Mouse (Mus musculus): Measurements from ENCODE around the gene 1810037I17Rik. TPM values are rescaled to one million over a fixed set of nuclear protein-coding genes. Genes with fewer than 3 reads are reported as not detected.

The 1810037I17Rik gene
- polyA plus RNA-seq, 1 experiment, result 71.2 TPM

- H3K4me3 ChIP-seq (replicated peaks; ENCODE audit: control insufficient read depth, low read depth, low read length), result no peak overlapping the region
- H3K4me1 ChIP-seq (ENCODE audit: control insufficient read depth, insufficient read depth, low read length), result no peaks in the 10 kb centered on the region
- TF ChIP-seq POLR2A (IDR thresholded peaks at IDR 0.05; ENCODE audit: borderline replicate concordance, control insufficient read depth, low read depth, low read length) (no peak), CTCF (IDR thresholded peaks at IDR 0.05; ENCODE audit: control insufficient read depth, insufficient read depth, low read length) (no peak)
- H3K27ac ChIP-seq (ENCODE audit: control insufficient read depth, insufficient read depth, low read depth, low read length, poor library complexity), result no peak overlapping the region
- WGBS, result 90% methylated on average over 2 of the region's 2 CpGs
These were observed 26.1 kb downstream of the 1810037I17Rik start for GRCm38 (mm10) chr3:122950129-122950528.

GRCm38 (mm10) chr3:122964301-122964700, 40.3 kb downstream of the 1810037I17Rik start:
- TF ChIP-seq POLR2A (IDR thresholded peaks at IDR 0.05; ENCODE audit: borderline replicate concordance, control insufficient read depth, low read depth, low read length) (no peak), CTCF (IDR thresholded peaks at IDR 0.05; ENCODE audit: control insufficient read depth, insufficient read depth, low read length) (no peak)
- H3K4me3 ChIP-seq (replicated peaks; ENCODE audit: control insufficient read depth, low read depth, low read length), result no peak overlapping the region
- 37% methylated on average over 5 of the region's 5 CpGs for WGBS
- no peaks in the 10 kb centered on the region for H3K4me1 ChIP-seq (ENCODE audit: control insufficient read depth, insufficient read depth, low read length)
- H3K27ac ChIP-seq (ENCODE audit: control insufficient read depth, insufficient read depth, low read depth, low read length, poor library complexity), result no peak overlapping the region

GRCm38 (mm10) chr3:122968391-122968790, 44.4 kb downstream of the 1810037I17Rik start:
- TF ChIP-seq POLR2A (IDR thresholded peaks at IDR 0.05; ENCODE audit: borderline replicate concordance, control insufficient read depth, low read depth, low read length), result no peak
- TF ChIP-seq CTCF (IDR thresholded peaks at IDR 0.05; ENCODE audit: control insufficient read depth, insufficient read depth, low read length), result no peak
- no peak overlapping the region for H3K4me3 ChIP-seq (replicated peaks; ENCODE audit: control insufficient read depth, low read depth, low read length)
- no peak overlapping the region for H3K27ac ChIP-seq (ENCODE audit: control insufficient read depth, insufficient read depth, low read depth, low read length, poor library complexity)
- WGBS, result 87% methylated on average over 9 of the region's 9 CpGs
- no peaks in the 10 kb centered on the region for H3K4me1 ChIP-seq (ENCODE audit: control insufficient read depth, insufficient read depth, low read length)

- no peak for TF ChIP-seq CTCF (IDR thresholded peaks at IDR 0.05; ENCODE audit: control insufficient read depth, insufficient read depth, low read length)
- TF ChIP-seq POLR2A (IDR thresholded peaks at IDR 0.05; ENCODE audit: borderline replicate concordance, control insufficient read depth, low read depth, low read length), result no peak
- WGBS, result 71% methylated on average over 3 of the region's 3 CpGs
- Histone ChIP-seq H3K4me1 (ENCODE audit: control insufficient read depth, insufficient read depth, low read length) (no peaks in the 10 kb centered on the region), H3K27ac (ENCODE audit: control insufficient read depth, insufficient read depth, low read depth, low read length, poor library complexity) (no peak overlapping the region), H3K4me3 (replicated peaks; ENCODE audit: control insufficient read depth, low read depth, low read length) (no peak overlapping the region)
These were observed 48.3 kb downstream of the 1810037I17Rik start for GRCm38 (mm10) chr3:122972126-122972822.

- TF ChIP-seq POLR2A (IDR thresholded peaks at IDR 0.05; ENCODE audit: borderline replicate concordance, control insufficient read depth, low read depth, low read length) (no peak), CTCF (IDR thresholded peaks at IDR 0.05; ENCODE audit: control insufficient read depth, insufficient read depth, low read length) (no peak)
These were observed 50.8 kb downstream of the 1810037I17Rik start for GRCm38 (mm10) chr3:122974833-122975232.

GRCm38 (mm10) chr3:122975363-122975762, 51.4 kb downstream of the 1810037I17Rik start:
- H3K27ac ChIP-seq (ENCODE audit: control insufficient read depth, insufficient read depth, low read depth, low read length, poor library complexity), result no peak overlapping the region
- 71% methylated on average over 4 of the region's 4 CpGs for WGBS
- TF ChIP-seq POLR2A (IDR thresholded peaks at IDR 0.05; ENCODE audit: borderline replicate concordance, control insufficient read depth, low read depth, low read length), result no peak
- no peak for TF ChIP-seq CTCF (IDR thresholded peaks at IDR 0.05; ENCODE audit: control insufficient read depth, insufficient read depth, low read length)
- no peaks in the 10 kb centered on the region for H3K4me1 ChIP-seq (ENCODE audit: control insufficient read depth, insufficient read depth, low read length)
- no peak overlapping the region for H3K4me3 ChIP-seq (replicated peaks; ENCODE audit: control insufficient read depth, low read depth, low read length)

More at GRCm38 (mm10) chr3:122974833-122975232, 50.8 kb downstream of the 1810037I17Rik start:
- whole genome bisulfite sequencing, result 81% methylated on average over 3 of the region's 3 CpGs
- H3K4me3 ChIP-seq (replicated peaks; ENCODE audit: control insufficient read depth, low read depth, low read length), result no peak overlapping the region
- no peak overlapping the region for H3K27ac ChIP-seq (ENCODE audit: control insufficient read depth, insufficient read depth, low read depth, low read length, poor library complexity)
- no peaks in the 10 kb centered on the region for H3K4me1 ChIP-seq (ENCODE audit: control insufficient read depth, insufficient read depth, low read length)

Other genes with a start within 250 kb of the 1810037I17Rik start
- gene Pde5a, start 195.3 kb upstream of the 1810037I17Rik start, polyA plus RNA-seq (2011; ENCODE audit: insufficient read depth, insufficient read length, low replicate concordance, missing spikeins), result 10.9 and 13.3 TPM in 2 replicates
- not detected in 2 replicates for gene Fabp2, start 29.1 kb upstream of the 1810037I17Rik start, polyA plus RNA-seq (2011; ENCODE audit: insufficient read depth, insufficient read length, low replicate concordance, missing spikeins)
- not detected in 2 replicates for gene Gm10959, start 4.8 kb upstream of the 1810037I17Rik start, polyA plus RNA-seq (2011; ENCODE audit: insufficient read depth, insufficient read length, low replicate concordance, missing spikeins)
- 0.97 and 6.5 TPM in 2 replicates for gene Usp53, start 60.3 kb downstream of the 1810037I17Rik start, polyA plus RNA-seq (2011; ENCODE audit: insufficient read depth, insufficient read length, low replicate concordance, missing spikeins)
- gene Myoz2, start 110.8 kb downstream of the 1810037I17Rik start, polyA plus RNA-seq (2011; ENCODE audit: insufficient read depth, insufficient read length, low replicate concordance, missing spikeins), result 1.8 TPM in 1 of 2 replicates, not detected in the other

Data from bone marrow, adult 2 months (tissue).